Mouse (Mus musculus): ENCODE measurements around the gene Hand2. TPM values are rescaled to one million over a fixed set of nuclear protein-coding genes. Genes with fewer than 3 reads are reported as not detected.

The Hand2 gene
- polyA plus RNA-seq, 1 experiment: not detected

DNA sequence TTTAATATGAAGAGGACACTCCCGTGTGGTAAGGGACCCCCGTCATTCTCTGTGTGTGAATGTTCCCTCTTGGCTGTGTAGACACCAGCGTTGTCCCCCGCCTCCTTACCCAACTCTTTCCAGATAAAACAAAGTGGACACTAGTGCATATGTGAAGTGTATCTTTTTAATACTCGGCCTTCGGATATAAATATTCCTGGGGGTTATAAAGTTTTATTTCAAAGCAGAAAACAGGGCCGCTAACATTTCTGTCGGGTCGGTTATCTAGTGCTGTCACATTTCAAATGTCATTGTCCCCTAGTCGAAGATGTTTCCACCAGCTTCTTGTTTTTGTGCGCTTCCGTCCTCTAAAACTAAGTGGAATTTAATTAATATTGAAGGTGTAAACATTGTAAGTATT lies 3.3 kb downstream of the Hand2 start:
- no peak for TF ChIP-seq POLR2A (IDR thresholded peaks at IDR 0.05; ENCODE audit: extremely low read depth, insufficient read depth, low read length)
- no peak for TF ChIP-seq CTCF (IDR thresholded peaks at IDR 0.05; ENCODE audit: extremely low read depth, insufficient read depth, low read length)
- Histone ChIP-seq H3K4me1 (ENCODE audit: control insufficient read depth, insufficient read depth, low read length) (no peaks in the 10 kb centered on the region), H3K4me3 (ENCODE audit: insufficient read depth, low read length) (no peak overlapping the region), H3K27ac (ENCODE audit: insufficient read depth, low read length) (no peak overlapping the region)

DNA sequence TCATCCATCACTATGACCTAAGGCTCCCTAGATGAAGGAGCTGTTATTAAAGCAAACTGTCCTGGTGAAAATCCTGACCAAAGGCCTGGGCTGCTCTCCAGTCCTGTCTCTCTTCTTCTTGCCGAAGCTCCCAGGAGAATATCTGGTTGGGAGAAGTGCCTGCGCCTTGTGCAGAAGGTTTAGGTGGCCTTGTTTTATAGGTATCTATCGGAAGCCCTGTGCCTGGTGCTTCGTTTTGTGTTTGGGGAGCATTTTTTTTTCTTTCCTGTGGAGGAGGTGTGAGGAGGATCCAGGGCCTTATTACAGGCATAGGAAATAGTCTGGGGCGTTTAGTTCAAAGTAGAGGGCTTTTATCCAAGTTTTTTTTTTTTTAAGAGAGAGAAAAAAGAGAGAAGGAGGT lies 3.9 kb downstream of the Hand2 start:
- H3K4me3 ChIP-seq (ENCODE audit: insufficient read depth, low read length): no peak overlapping the region
- no peak for TF ChIP-seq POLR2A (IDR thresholded peaks at IDR 0.05; ENCODE audit: extremely low read depth, insufficient read depth, low read length)
- TF ChIP-seq CTCF (IDR thresholded peaks at IDR 0.05; ENCODE audit: extremely low read depth, insufficient read depth, low read length): no peak
- no peak overlapping the region for H3K27ac ChIP-seq (ENCODE audit: insufficient read depth, low read length)
- H3K4me1 ChIP-seq (ENCODE audit: control insufficient read depth, insufficient read depth, low read length): no peaks in the 10 kb centered on the region

DNA sequence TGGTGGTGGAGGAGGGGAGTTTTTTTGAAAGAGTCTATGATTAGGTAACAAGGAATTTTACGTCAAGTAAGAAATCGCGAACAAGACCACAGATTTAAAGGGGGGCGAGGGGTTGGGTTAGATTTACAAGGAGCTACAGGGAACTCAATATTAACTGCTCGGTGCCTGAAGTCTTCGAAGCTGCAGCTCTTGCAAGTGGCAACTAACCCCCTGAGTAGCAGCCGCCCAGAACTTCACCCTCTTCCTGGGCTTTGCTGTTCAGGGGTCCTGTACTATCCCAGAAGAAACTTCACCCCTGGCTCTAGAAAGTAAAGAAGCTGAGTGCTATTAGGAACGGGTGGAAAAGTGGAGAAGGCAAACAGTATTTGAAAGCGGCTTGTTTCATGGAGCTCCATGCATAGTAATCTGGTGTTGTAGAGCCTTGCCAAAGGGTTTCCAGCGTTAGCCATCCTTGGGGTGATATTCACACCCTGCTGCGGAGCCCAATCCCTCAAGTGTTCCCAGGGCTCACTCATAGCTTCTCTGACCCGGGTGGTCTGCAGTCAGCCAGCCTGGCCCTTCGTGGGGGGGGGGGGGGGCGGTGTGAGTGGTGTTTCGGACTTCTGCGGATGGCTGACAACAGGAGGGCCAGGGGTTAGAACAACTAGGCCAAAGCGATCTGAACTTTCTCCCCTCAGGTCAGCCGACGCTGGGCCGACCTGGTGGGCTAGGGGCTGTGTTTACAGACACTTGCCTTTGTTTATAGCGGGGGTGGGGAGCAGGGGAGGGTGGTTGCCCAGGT lies 4.5 kb downstream of the Hand2 start:
- TF ChIP-seq CTCF (IDR thresholded peaks at IDR 0.05; ENCODE audit: extremely low read depth, insufficient read depth, low read length) (no peak), POLR2A (IDR thresholded peaks at IDR 0.05; ENCODE audit: extremely low read depth, insufficient read depth, low read length) (no peak)
- no peak overlapping the region for H3K27ac ChIP-seq (ENCODE audit: insufficient read depth, low read length)
- H3K4me1 ChIP-seq (ENCODE audit: control insufficient read depth, insufficient read depth, low read length): no peaks in the 10 kb centered on the region
- no peak overlapping the region for H3K4me3 ChIP-seq (ENCODE audit: insufficient read depth, low read length)

DNA sequence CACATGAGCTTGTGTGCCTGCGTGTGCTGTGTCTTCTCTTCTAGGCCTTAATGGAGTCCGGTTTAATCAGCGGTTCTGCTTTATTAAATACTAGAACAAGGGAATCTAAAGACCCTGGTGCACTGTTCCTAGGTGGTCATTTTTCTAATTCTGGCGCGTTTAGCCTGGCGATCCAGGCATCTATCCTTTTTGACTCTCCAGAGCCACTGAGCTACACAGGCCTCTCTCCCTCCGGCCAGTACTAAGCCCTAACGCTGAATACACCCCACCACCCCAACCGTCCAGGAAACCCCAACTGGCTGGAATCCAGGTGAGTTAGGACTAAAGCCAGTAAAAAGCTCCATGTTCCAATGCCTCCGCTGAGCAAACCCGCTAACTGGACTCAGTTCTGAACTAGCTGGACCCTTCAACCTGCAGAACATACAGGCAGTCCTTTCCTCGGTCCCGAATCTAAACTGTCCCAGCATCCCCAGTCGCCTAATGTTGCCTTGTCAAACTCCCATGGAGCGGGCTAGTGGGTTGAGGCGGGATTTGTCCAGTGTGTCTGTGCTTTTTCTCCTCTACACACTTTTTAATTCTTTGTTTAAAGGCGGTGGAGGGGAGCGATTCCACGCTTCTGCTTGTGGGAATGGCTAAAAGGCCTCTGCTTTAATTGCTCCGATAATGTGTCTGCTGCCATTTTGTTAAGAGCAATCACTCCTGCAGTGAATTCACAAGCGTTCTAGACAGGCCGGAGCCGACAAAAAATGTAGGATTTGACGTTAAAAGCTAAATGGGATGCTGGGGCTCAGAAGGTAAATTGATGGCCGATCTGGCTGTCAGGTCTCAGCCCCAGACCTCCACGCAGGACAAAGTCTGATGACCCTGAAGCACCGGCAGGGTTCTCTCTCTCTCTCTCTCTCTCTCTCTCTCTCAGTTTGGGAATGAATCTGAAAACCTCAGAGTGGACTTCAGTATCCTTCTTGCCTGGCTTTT lies 5.6 kb downstream of the Hand2 start:
- no peak for TF ChIP-seq CTCF (IDR thresholded peaks at IDR 0.05; ENCODE audit: extremely low read depth, insufficient read depth, low read length)
- Histone ChIP-seq H3K27ac (ENCODE audit: insufficient read depth, low read length) (no peak overlapping the region), H3K4me3 (ENCODE audit: insufficient read depth, low read length) (no peak overlapping the region), H3K4me1 (ENCODE audit: control insufficient read depth, insufficient read depth, low read length) (no peaks in the 10 kb centered on the region)

DNA sequence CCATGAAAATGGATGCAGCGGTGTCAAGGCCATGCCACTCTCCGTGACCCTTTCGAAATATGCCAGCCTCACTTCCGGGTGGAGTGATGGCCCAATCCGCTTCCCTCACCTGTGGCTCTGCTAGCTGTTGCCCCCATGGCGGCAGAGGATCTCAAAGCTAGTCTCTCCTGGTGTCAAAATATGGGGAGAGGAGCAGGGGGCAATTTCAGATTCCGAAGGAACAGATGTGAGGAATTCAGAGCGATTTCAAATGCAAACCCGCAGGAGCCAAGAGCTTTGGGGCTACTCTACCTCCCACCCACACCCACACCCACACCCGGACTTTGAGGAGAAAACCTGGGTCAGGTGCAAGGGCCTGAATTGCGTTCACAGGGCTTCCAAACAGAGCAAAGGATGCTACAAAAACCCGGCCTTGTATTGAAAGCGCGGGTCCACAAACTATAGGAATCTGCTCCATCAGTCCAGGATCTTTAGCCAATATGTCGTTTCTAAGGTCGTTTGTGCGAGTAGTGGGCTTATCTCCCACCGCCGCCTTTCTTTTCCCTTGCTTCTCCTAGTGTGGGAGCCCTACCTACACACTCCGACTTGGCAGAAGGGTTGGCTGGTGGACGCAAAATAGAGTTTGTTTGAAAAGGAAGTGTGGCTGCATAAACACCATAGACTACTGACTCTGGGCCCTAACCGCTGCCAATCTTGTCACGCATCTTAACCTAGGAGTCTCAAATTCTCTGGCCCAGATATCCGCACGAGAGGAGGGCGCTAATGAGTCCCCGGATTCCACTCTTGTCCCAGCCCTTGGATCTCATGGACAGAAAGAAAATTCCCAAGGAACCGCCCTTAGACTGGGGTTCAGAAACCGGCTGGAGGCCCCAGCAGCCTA lies 6.7 kb downstream of the Hand2 start:
- no peak for TF ChIP-seq CTCF (IDR thresholded peaks at IDR 0.05; ENCODE audit: extremely low read depth, insufficient read depth, low read length)
- TF ChIP-seq POLR2A (IDR thresholded peaks at IDR 0.05; ENCODE audit: extremely low read depth, insufficient read depth, low read length): no peak
- Histone ChIP-seq H3K4me1 (ENCODE audit: control insufficient read depth, insufficient read depth, low read length) (no peaks in the 10 kb centered on the region), H3K27ac (ENCODE audit: insufficient read depth, low read length) (no peak overlapping the region), H3K4me3 (ENCODE audit: insufficient read depth, low read length) (no peak overlapping the region)

DNA sequence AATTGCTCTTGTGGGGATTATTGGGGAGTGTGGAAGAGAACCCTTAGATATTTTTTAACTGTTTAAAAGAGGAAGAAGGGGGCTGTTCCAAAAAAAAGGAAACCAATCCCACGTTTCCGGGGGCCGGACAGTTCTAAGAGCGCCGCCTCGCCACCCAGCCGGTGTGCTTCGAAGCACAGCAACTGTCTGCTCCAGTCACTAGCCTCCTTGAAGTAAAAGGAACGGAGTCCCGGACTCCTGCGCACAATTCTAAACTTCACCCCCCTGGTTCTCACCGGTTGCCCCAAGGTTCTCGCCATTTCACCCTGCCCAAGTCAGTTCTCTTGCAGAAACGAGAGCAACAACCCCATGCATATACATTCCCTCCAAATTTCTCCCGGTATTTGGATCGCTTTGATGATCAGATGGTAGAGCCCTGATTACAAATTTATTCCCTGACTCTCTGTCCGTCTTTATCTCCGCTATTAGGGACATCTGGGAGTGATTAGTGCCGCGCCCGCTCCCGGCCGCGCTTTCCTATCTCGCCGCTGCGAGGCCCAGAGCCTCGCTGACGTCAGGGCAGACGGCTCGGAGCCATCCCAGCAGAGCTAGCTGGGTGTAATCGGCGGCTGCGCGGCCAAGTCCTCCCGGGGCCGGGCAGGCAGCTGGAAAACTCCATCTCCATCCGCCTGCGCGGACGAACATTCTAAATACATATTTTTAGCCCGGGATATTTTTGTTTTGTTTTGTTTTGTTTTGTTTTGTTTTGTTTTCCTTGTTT lies 7.6 kb downstream of the Hand2 start:
- H3K4me1 ChIP-seq (ENCODE audit: control insufficient read depth, insufficient read depth, low read length): no peaks in the 10 kb centered on the region
- no peak overlapping the region for H3K4me3 ChIP-seq (ENCODE audit: insufficient read depth, low read length)
- no peak for TF ChIP-seq POLR2A (IDR thresholded peaks at IDR 0.05; ENCODE audit: extremely low read depth, insufficient read depth, low read length)
- TF ChIP-seq CTCF (IDR thresholded peaks at IDR 0.05; ENCODE audit: extremely low read depth, insufficient read depth, low read length): no peak

DNA sequence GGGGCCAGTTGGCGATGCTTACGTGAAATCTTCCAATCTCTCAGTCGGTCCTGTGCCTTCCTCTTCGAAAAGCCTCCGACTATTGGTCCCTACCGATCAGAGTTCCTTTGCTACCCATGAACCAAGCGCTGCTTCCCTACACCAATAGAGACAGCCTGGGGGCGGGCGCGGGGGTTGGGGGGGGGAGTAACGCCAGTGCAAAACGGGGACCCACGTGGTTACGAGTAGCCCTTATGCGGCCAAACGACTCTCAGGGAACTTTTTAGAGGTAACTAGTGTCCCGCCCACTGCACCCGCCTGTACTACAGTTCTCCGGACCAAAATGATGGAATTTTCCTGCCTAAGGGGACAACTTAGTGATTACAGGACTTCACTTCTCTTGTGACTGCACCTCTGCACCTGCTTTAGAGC lies 8.2 kb downstream of the Hand2 start:
- no peak overlapping the region for H3K4me3 ChIP-seq (ENCODE audit: insufficient read depth, low read length)
- TF ChIP-seq POLR2A (IDR thresholded peaks at IDR 0.05; ENCODE audit: extremely low read depth, insufficient read depth, low read length) (no peak), CTCF (IDR thresholded peaks at IDR 0.05; ENCODE audit: extremely low read depth, insufficient read depth, low read length) (no peak)
- no peaks in the 10 kb centered on the region for H3K4me1 ChIP-seq (ENCODE audit: control insufficient read depth, insufficient read depth, low read length)

More for the DNA sequence above, 7.6 kb downstream of the Hand2 start:
- no peak overlapping the region for H3K27ac ChIP-seq (ENCODE audit: insufficient read depth, low read length)

DNA sequence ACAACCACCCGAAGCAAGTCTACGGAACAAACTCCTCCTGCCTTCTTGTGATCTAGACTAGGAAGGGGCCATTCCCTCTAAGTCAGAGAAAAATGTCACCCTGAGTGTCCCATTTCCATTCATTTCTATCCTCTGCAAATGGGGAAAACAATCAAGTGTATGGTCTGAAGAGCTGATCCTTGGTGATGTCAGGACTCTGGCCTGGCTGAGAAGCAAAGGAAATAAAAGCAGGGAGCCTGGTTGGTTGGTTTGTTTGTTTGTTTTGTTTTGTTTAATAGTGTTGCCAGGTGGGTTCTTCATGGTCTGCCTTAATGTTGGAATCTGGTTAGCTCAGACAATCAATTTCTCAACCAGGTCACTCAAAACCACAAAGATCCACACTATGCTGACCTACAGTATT lies 9.3 kb downstream of the Hand2 start:
- Histone ChIP-seq H3K27ac (ENCODE audit: insufficient read depth, low read length) (no peak overlapping the region), H3K4me1 (ENCODE audit: control insufficient read depth, insufficient read depth, low read length) (no peaks in the 10 kb centered on the region), H3K4me3 (ENCODE audit: insufficient read depth, low read length) (no peak overlapping the region)
- TF ChIP-seq CTCF (IDR thresholded peaks at IDR 0.05; ENCODE audit: extremely low read depth, insufficient read depth, low read length) (no peak), POLR2A (IDR thresholded peaks at IDR 0.05; ENCODE audit: extremely low read depth, insufficient read depth, low read length) (no peak)

More for the DNA sequence above, 8.2 kb downstream of the Hand2 start:
- no peak overlapping the region for H3K27ac ChIP-seq (ENCODE audit: insufficient read depth, low read length)

Measured in cortical plate, adult 2 months (tissue).